Mouse (Mus musculus): ENCODE results near the gene Gpank1.

Gene Gpank1

GRCm38 (mm10) chr17:35132174-35132560, 10.9 kb downstream of the Gpank1 start:
- DNase-seq = no peak

DNA sequence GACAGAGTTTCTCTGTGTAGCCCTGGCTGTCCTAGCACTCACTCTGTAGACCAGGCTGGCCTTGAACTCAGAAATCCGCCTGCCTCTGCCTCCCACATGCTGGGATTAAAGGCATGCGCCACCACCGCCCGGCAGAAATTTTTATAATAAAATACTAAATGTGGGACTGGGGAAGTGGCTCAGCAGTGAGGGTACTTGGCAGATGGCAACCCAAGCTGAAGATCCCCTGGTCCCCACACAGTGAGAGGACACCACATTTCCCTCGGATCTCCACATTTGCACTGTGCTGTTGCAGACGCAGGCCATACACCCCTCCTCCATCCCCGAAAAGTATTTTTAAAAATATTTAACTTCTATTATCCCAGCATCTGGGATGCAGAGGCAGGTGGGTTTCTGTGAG, 12.3 kb downstream of the Gpank1 start:
- DNase-seq = no peak

- DNase-seq = peak; percentile 97
These were observed 13.7 kb downstream of the Gpank1 start, which contains the start of gene Bag6 for GRCm38 (mm10) chr17:35134801-35135590. Bag6 (plus strand) TSS chr17:35135178.

- DNase-seq = no peak
These were observed 14.5 kb downstream of the Gpank1 start for GRCm38 (mm10) chr17:35135591-35136320.

GRCm38 (mm10) chr17:35139269-35139668, 18.0 kb downstream of the Gpank1 start:
- DNase-seq = no peak

- DNase-seq = peak; percentile 26
These were observed 19.3 kb downstream of the Gpank1 start for GRCm38 (mm10) chr17:35140490-35140996.

DNA sequence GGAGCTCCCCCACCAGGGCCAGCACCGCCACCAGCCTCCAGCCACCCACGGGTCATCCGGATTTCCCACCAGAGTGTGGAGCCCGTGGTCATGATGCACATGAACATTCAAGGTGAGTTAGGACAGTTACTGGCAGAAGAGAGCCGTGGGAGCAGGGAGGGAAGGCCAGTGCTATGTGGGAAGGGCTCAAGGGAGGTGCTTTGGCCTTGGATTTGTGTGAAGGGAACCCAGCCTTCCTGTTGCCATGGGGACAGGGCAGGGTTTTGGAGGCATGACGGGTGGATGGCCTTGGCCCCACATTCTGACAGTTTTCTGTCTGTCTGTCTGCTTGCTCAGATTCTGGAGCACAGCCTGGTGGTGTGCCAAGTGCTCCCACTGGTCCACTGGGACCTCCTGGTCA, 20.7 kb downstream of the Gpank1 start:
- no peak for DNase-seq

DNA sequence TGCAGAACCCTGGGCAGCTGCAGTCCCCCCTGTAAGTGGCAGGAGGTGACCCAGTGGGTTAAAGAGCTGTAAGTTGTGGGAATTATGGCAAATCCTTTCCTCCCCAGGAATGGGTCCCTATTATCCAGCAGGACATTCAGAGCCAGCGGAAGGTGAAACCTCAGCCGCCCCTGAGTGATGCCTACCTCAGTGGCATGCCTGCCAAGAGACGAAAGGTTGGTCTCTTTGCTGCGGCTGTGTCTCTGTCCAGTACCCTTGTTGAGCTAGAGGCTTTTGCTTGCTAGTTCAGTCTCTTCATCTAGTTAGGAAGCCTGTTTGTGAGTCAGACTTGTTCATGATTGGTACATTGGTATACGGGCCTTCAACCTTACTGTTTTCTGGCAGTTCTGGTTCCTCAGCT, 24.9 kb downstream of the Gpank1 start:
- no peak for DNase-seq

DNA sequence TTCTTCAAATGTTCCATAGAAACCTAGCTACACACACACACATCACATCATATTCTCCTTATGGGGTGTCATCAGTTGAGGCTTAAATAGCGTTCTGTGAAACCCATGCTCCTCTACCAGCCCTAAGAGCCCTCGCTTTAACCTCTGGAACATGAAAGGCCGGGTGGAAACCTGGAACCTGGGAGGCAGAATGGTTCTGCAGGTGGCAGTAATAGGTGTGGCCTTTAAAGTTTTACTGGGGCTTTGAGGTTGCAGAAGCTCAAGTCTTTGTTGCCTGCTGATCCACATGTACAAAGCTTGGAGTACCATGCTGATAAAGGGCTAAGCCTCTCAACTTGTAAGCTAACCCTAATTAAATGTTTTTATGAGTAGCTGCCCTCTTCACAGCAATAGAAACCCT, 26.1 kb downstream of the Gpank1 start:
- DNase-seq = no peak

DNA sequence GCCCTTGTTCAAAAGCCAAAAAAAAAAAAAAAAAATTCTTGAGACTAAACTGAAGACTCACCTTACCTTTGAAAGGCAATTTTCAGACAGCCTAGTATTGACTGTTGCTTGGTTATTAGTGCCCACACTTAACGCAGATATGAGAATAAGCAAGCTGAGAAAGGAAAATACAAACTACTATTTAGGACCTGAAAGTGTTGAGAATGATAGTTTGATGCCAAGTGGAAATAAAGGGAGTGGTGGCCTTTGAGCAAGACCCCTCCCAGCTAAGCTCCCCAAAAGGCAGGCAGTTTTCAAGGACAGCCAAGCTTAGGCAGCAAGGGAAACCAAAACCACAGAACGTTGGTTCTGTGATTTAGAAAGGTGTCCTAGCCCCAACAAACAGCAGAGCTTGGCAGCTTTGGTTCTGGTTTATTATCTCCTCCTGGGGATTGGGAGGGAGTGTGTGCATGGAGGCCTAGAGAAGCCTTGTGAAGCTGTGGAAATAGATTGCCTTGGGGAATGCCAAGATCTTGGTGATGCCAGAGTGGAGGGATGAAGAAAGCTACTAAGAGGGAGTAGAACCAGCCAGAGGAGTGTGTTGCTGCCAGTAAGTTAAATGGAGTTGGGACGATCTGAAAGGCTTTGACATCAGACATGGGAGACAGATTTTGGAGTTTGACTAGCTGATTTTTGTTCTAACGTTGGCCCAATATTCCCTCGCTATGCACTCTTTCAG, 26.8 kb downstream of the Gpank1 start:
- DNase-seq = no peak

GRCm38 (mm10) chr17:35152121-35152520, 30.9 kb downstream of the Gpank1 start:
- no peak for DNase-seq

GRCm38 (mm10) chr17:35153077-35153476, 31.8 kb downstream of the Gpank1 start:
- no peak for DNase-seq

- DNase-seq = no peak
These were observed 32.7 kb downstream of the Gpank1 start for GRCm38 (mm10) chr17:35153931-35154330.

GRCm38 (mm10) chr17:35154616-35155015, 33.4 kb downstream of the Gpank1 start:
- no peak for DNase-seq

DNA sequence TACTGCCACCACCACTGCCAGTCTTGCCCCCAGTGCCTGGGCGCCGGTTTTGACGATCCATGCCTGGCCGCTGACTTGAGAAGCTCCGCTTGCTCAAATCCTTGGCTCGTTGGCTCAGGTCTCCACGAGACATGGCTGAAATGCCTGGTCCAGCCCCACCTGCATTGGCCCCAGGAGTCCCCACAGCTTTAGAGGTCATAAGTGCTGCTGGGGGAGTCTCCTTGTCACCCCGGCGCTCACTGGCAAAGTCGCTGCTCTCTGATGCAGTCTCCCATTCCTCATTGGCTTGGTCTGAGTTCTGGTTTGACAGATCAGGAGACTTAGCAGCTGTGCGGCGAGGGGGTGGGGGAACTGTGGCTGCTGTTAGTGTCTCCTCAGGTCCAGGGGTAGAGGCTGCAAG, 34.2 kb downstream of the Gpank1 start:
- DNase-seq = no peak

DNA sequence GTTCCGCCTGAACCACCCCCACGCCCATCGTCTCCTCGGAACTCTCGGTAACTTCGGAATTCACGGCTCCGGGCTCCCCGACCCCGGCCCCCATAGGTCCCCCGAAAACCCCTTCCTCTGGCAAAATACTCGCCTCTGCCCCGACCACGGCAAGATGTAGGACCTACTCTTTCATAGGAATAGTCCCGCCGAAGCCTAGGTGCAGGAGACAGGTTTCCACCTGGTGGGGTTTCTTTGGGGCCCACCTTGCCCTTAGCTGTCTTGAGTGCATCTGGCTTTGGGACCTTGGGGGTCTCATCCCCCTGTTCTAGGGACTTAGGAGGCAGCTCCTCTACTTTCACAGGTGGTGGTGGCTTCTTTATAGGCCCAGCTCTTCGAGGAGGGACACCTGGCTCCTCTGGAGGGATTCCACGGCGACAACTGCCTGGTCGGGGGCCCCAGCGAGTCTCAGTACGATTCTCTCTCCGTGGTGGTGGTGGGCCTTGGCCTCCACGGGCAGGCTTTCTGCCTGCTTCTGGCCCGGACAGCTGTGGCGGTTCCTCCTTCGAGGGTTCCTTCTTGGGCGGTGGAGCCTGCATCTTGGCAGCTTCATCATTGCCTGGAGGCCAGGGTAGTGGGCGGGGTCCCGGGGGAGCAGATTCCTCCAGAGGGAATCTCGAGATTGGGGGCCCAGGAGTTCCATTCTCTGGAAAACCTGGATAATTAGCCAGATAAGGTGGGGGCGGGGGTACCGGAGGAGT, 35.4 kb downstream of the Gpank1 start:
- DNase-seq = no peak

GRCm38 (mm10) chr17:35157254-35157653, 36.0 kb downstream of the Gpank1 start:
- DNase-seq = no peak

- no peak for DNase-seq
These were observed 36.5 kb downstream of the Gpank1 start for GRCm38 (mm10) chr17:35157661-35158175.

- no peak for DNase-seq
These were observed 37.8 kb downstream of the Gpank1 start for GRCm38 (mm10) chr17:35158850-35159593.

DNA sequence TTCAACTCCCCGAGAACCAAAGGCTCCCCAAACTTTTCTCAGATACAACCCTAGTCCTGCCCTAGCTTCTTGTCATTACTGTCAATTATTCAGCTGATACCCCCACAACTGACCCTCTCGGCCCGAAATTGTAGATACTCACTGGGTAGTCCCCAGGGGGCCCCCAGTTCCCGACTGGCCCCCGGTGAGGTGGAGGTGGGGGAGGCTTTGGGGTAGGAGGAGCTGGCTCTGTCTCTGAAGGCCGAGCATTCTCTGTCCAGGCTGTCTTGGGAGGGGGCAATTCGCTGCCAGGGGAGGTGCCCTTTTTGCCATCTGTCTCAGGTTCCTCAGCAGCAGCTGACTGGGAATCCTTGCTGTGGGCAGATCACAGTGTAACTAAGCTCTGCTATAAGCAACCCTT, 38.4 kb downstream of the Gpank1 start:
- DNase-seq = no peak

DNA sequence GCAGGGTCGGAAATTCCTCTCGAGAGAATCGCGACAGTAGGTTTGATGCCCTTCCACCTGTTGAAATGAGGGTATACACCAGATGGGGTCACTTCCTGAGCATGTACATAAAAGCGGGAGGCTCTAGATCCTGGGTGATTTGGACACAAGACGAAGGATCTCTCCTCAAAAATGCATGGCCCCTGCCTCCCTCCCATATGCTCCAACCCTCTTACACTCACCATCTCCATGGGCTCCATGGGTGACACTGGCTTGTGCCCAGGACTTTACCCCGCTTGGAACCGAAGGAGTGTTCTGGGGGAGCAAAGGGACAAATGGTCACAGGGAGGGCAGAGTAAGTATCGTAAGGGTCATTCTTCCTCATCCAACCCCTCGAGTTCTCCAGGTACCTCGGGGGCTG, 40.2 kb downstream of the Gpank1 start:
- DNase-seq = no peak

DNA sequence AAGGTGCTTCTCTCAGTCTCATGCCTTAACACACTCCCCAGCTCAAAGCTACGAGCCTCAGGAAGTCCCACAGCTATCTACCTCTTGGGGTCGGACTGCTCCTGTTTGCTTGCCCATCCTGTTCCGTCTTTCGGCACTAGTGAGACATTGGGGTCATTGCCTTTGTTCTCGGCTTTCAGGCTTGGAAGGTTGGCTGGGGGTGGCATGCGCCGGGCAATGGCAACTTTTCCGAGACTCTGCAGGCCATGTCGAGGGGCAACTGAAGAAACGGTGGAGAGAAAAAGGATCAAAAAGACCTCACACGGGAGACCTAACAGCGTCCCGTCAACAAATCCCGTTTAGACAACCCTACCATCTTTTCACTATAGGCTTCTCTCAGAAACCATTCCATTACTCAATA, 40.9 kb downstream of the Gpank1 start:
- DNase-seq = no peak

All from kidney, postnatal 10 days (tissue).